Mouse (Mus musculus) heart, embryonic 11.5 days (tissue): ENCODE data around the gene Smchd1. TPM values are rescaled to one million over a fixed set of nuclear protein-coding genes. Genes with fewer than 3 reads are reported as not detected.
A peak's percentile ranks its signal among the peaks of the same experiment; 100 is the strongest.

ENCODE experiments used
- ATAC-seq: fragments of 200-750 bp; cut with Nextera tagmentation; replicated peaks from 2 replicates; pipeline ENCODE4 v1.8.0; 2017; ENCODE audit warnings: moderate library complexity; ENCODE audit not compliant: insufficient number of reproducible peaks, low FRiP score, low TSS enrichment
- H3K27ac ChIP-seq: fragments of 300-500 bp; sonication (generic); 2 replicates; pipeline ENCODE4 v1.5.1; 2014; ENCODE audit warnings: mild to moderate bottlenecking, low read depth, low read length
- H3K27me3 ChIP-seq: fragments of 300-500 bp; sonication (generic); 2 replicates; pipeline ENCODE4 v1.6.1; 2014; ENCODE audit warnings: mild to moderate bottlenecking, low read length, mixed read lengths; ENCODE audit not compliant: control insufficient read depth, insufficient read depth
- H3K36me3 ChIP-seq: fragments of 300-500 bp; sonication (generic); 2 replicates; pipeline ENCODE4 v1.6.1; 2014; ENCODE audit warnings: mild to moderate bottlenecking, low read length, moderate library complexity, mixed read lengths; ENCODE audit not compliant: control insufficient read depth, insufficient read depth
- H3K4me1 ChIP-seq: fragments of 300-500 bp; sonication (generic); 2 replicates; pipeline ENCODE4 v1.6.1; 2014; ENCODE audit warnings: low read length; ENCODE audit not compliant: control insufficient read depth, insufficient read depth
- H3K4me2 ChIP-seq: fragments of 300-500 bp; sonication (generic); 2 replicates; pipeline ENCODE4 v1.6.1; 2014; ENCODE audit warnings: mild to moderate bottlenecking, moderate library complexity
- H3K4me3 ChIP-seq: fragments of 300-500 bp; sonication (generic); 2 replicates; pipeline ENCODE4 v1.5.1; 2014; ENCODE audit warnings: low read depth, low read length
- H3K9ac ChIP-seq: fragments of 300-500 bp; sonication (generic); 2 replicates; pipeline ENCODE4 v1.6.1; 2014; ENCODE audit warnings: mild to moderate bottlenecking, low read depth, low read length, moderate library complexity
- H3K9me3 ChIP-seq: fragments of 300-500 bp; sonication (generic); replicated peaks from 2 replicates; pipeline ENCODE4 v1.6.1; 2016; ENCODE audit warnings: low read length; ENCODE audit not compliant: control insufficient read depth
- WGBS: fragments of 180-500 bp; shearing (Covaris S2); extraction: QIAGEN DNeasy Blood & Tissue Kit; methylation state at CpG from one replicate; pipeline ENCODE4 v1.1.7; 2014; ENCODE audit not compliant: insufficient replicate concordance; 5-methylcytosine and 5-hydroxymethylcytosine counted together
- polyA plus RNA-seq: library from polyadenylated mRNA; unstranded; fragments of >200 nt; fragmentation: Nextera tagmentation; extraction: Ambion mirVana; gene quantifications from 2 replicates; pipeline ENCODE4 v1.2.1, GENCODE M21; 2014

Gene Smchd1
- polyA plus RNA-seq, 1 experiment from 2014 or later = 65.9 TPM

- Histone ChIP-seq H3K36me3 (no peaks in the 10 kb centered on the region), H3K4me1 (peaks cover 9% of the 10 kb centered on the region), H3K27me3 (peaks cover 2% of the 10 kb centered on the region; the same call in 1 of the 2 replicates), H3K4me3 (peak within 1 kb of the TSS; percentile 68), H3K9ac (peak within 1 kb of the TSS; percentile 82), H3K9me3 (no peaks in the 10 kb centered on the region), H3K27ac (peak within 1 kb of the TSS; percentile 59), H3K4me2 (peak within 1 kb of the TSS; percentile 94)
- WGBS = 8% methylated on average over 20 of the region's 20 CpGs
- ATAC-seq = no peak
Observed at GRCm38 (mm10) chr17:71311340-71312171, 163.6 kb downstream of the Smchd1 start, which contains the start of gene Emilin2. TSS of gene Emilin2 (minus strand) at chr17:71311978.

- H3K4me3 ChIP-seq = peak overlapping the region; percentile 68
- H3K9ac ChIP-seq = peak overlapping the region; percentile 82
- WGBS = under 1% methylated on average over 66 of the region's 67 CpGs
- peaks cover 10% of the 10 kb centered on the region for H3K4me1 ChIP-seq
- no peaks in the 10 kb centered on the region for H3K36me3 ChIP-seq
- peak overlapping the region; percentile 94 for H3K4me2 ChIP-seq
- peak overlapping the region; percentile 59 for H3K27ac ChIP-seq
- peaks cover 2% of the 10 kb centered on the region; the same call in 1 of the 2 replicates for H3K27me3 ChIP-seq
- no peaks in the 10 kb centered on the region for H3K9me3 ChIP-seq
- ATAC-seq = peak; percentile 55
Observed at GRCm38 (mm10) chr17:71310486-71311339, 164.4 kb downstream of the Smchd1 start.

- Histone ChIP-seq H3K9me3 (no peaks in the 10 kb centered on the region), H3K4me2 (peak overlapping the region; percentile 94), H3K27ac (peak overlapping the region; percentile 59), H3K9ac (peak overlapping the region; percentile 82), H3K27me3 (peaks cover 2% of the 10 kb centered on the region; the same call in 1 of the 2 replicates), H3K36me3 (no peaks in the 10 kb centered on the region), H3K4me1 (peaks cover 10% of the 10 kb centered on the region), H3K4me3 (peak overlapping the region; percentile 68)
- ATAC-seq = no peak
- WGBS = 6% methylated on average over 23 of the region's 23 CpGs
Observed at GRCm38 (mm10) chr17:71309711-71310485, 165.2 kb downstream of the Smchd1 start.

GRCm38 (mm10) chr17:71309141-71309540 is 166.0 kb downstream of the Smchd1 start:
- peaks cover 11% of the 10 kb centered on the region for H3K4me1 ChIP-seq
- 36% methylated on average over 14 of the region's 14 CpGs for WGBS
- no peak for ATAC-seq
- H3K4me3 ChIP-seq = peak overlapping the region; percentile 68
- peaks cover 2% of the 10 kb centered on the region; the same call in 1 of the 2 replicates for H3K27me3 ChIP-seq
- peak overlapping the region; percentile 58 for H3K9ac ChIP-seq
- peak overlapping the region; percentile 94 for H3K4me2 ChIP-seq
- no peaks in the 10 kb centered on the region for H3K36me3 ChIP-seq
- no peak overlapping the region for H3K27ac ChIP-seq
- no peaks in the 10 kb centered on the region for H3K9me3 ChIP-seq

- no peak overlapping the region for H3K4me2 ChIP-seq
- H3K9me3 ChIP-seq = no peaks in the 10 kb centered on the region
- H3K4me3 ChIP-seq = no peak overlapping the region
- H3K9ac ChIP-seq = no peak overlapping the region
- H3K36me3 ChIP-seq = no peaks in the 10 kb centered on the region
- peaks cover 15% of the 10 kb centered on the region for H3K4me1 ChIP-seq
- 89% methylated on average over 5 of the region's 5 CpGs for WGBS
- no peak for ATAC-seq
- H3K27me3 ChIP-seq = peaks cover 2% of the 10 kb centered on the region; the same call in 1 of the 2 replicates
- no peak overlapping the region for H3K27ac ChIP-seq
Observed at GRCm38 (mm10) chr17:71308296-71308695, 166.8 kb downstream of the Smchd1 start.

GRCm38 (mm10) chr17:71307251-71307790 is 167.8 kb downstream of the Smchd1 start:
- H3K4me2 ChIP-seq = peak overlapping the region; percentile 27; the same call in 1 of the 2 replicates
- no peak for ATAC-seq
- H3K9ac ChIP-seq = no peak overlapping the region
- H3K27ac ChIP-seq = 0 out of 2 replicates have a peak overlapping the region, but pooled peaks have one; percentile 31
- 72% methylated on average over 10 of the region's 10 CpGs for WGBS
- H3K4me1 ChIP-seq = peaks cover 15% of the 10 kb centered on the region
- H3K27me3 ChIP-seq = no peaks in the 10 kb centered on the region; the same call in 1 of the 2 replicates
- no peaks in the 10 kb centered on the region for H3K36me3 ChIP-seq
- no peak overlapping the region for H3K4me3 ChIP-seq
- H3K9me3 ChIP-seq = no peaks in the 10 kb centered on the region

- no peak overlapping the region; the same call in 1 of the 2 replicates for H3K4me2 ChIP-seq
- no peak overlapping the region for H3K4me3 ChIP-seq
- no peaks in the 10 kb centered on the region; the same call in 1 of the 2 replicates for H3K27me3 ChIP-seq
- WGBS = 74% methylated on average over 4 of the region's 4 CpGs
- peaks cover 15% of the 10 kb centered on the region for H3K4me1 ChIP-seq
- H3K27ac ChIP-seq = no peak overlapping the region
- H3K9ac ChIP-seq = 0 out of 2 replicates have a peak overlapping the region, but pooled peaks have one; percentile 13
- no peaks in the 10 kb centered on the region for H3K36me3 ChIP-seq
- H3K9me3 ChIP-seq = no peaks in the 10 kb centered on the region
- no peak for ATAC-seq
Observed at GRCm38 (mm10) chr17:71306716-71307115, 168.4 kb downstream of the Smchd1 start.
